Mouse (Mus musculus) liver, embryonic 14.5 days (tissue): ENCODE measurements at regions not wholly inside any gene's neighbourhood (a gene's known extent, or its start where the extent isn't known, plus 50 kb on each side); places are given as distances from the start of the nearest gene placed in this dataset.

ENCODE experiments used
- ATAC-seq: fragments of 200-750 bp; cut with Nextera tagmentation; 2 replicates; pipeline ENCODE4 v1.8.0; 2017; ENCODE audit warnings: moderate number of reproducible peaks, mild to moderate bottlenecking, moderate library complexity; ENCODE audit not compliant: insufficient read depth
- DNase-seq, 3 experiments: peaks; one replicate each; pipeline ENCODE4 v3.0.0-alpha.2; 2012 to 2013; ENCODE audit warnings: low read depth in 3 of 3, low spot score in 3 of 3
- H3K27ac ChIP-seq: fragments of 300-500 bp; sonication (generic); 2 replicates; pipeline ENCODE4 v1.5.1; 2014; ENCODE audit warnings: moderate library complexity, mild to moderate bottlenecking, control low read depth, inconsistent platforms
- H3K27me3 ChIP-seq: fragments of 300-500 bp; sonication (generic); 2 replicates; pipeline ENCODE4 v1.6.1; 2014; ENCODE audit warnings: mild to moderate bottlenecking, low read length, moderate library complexity; ENCODE audit not compliant: control insufficient read depth, insufficient read depth
- H3K36me3 ChIP-seq: fragments of 300-500 bp; sonication (generic); replicated peaks from 2 replicates; pipeline ENCODE4 v1.6.1; 2014; ENCODE audit warnings: low read depth; ENCODE audit not compliant: control insufficient read depth, insufficient read depth
- H3K4me1 ChIP-seq, 2 experiments: fragments of 200-500 bp in 1 of 2; fragments of 300-500 bp in 1 of 2; sonication (generic) in 1 of 2; replicated peaks; 2 replicates each; pipeline ENCODE4 v1.6.1; 2012 to 2014; ENCODE audit warnings: antibody characterized with exemption in 1 of 2, inconsistent platforms in 1 of 2, low read length in 1 of 2; ENCODE audit not compliant: control insufficient read depth in 2 of 2, insufficient read depth in 2 of 2
- H3K4me2 ChIP-seq: fragments of 300-500 bp; sonication (generic); 2 replicates; pipeline ENCODE4 v1.6.1; 2014; ENCODE audit warnings: low read depth, mild to moderate bottlenecking, control low read depth, moderate library complexity
- H3K4me3 ChIP-seq, 2 experiments: fragments of 200-500 bp in 1 of 2; fragments of 300-500 bp in 1 of 2; sonication (generic) in 1 of 2; 2 replicates each; pipeline ENCODE4 v1.5.1; 2012 to 2014; ENCODE audit warnings: low read depth in 2 of 2, low read length in 2 of 2, mild to moderate bottlenecking in 2 of 2, control low read depth in 1 of 2, inconsistent platforms in 1 of 2, moderate library complexity in 1 of 2; ENCODE audit not compliant: insufficient read depth in 1 of 2
- H3K9ac ChIP-seq: fragments of 300-500 bp; sonication (generic); replicated peaks from 2 replicates; pipeline ENCODE4 v1.6.1; 2014; ENCODE audit warnings: mild to moderate bottlenecking, control low read depth, moderate library complexity
- H3K9me3 ChIP-seq: fragments of 300-500 bp; sonication (generic); 2 replicates; pipeline ENCODE4 v1.6.1; 2016; ENCODE audit warnings: low read length, mixed read lengths; ENCODE audit not compliant: control insufficient read depth
- CTCF ChIP-seq: IDR thresholded peaks from 2 replicates; pipeline ENCODE4 v1.5.1; 2016; ENCODE audit warnings: antibody characterized with exemption, low read depth, control low read depth
- EP300 ChIP-seq: IDR thresholded peaks from 2 replicates; pipeline ENCODE4 v1.6.1; 2016; ENCODE audit warnings: antibody characterized with exemption, low read depth
- WGBS: fragments of 180-500 bp; shearing (Covaris S2); extraction: QIAGEN DNeasy Blood & Tissue Kit; methylation state at CpG from one replicate; pipeline ENCODE4 v1.1.7; 2014; ENCODE audit not compliant: insufficient replicate concordance; 5-methylcytosine and 5-hydroxymethylcytosine counted together

DNA sequence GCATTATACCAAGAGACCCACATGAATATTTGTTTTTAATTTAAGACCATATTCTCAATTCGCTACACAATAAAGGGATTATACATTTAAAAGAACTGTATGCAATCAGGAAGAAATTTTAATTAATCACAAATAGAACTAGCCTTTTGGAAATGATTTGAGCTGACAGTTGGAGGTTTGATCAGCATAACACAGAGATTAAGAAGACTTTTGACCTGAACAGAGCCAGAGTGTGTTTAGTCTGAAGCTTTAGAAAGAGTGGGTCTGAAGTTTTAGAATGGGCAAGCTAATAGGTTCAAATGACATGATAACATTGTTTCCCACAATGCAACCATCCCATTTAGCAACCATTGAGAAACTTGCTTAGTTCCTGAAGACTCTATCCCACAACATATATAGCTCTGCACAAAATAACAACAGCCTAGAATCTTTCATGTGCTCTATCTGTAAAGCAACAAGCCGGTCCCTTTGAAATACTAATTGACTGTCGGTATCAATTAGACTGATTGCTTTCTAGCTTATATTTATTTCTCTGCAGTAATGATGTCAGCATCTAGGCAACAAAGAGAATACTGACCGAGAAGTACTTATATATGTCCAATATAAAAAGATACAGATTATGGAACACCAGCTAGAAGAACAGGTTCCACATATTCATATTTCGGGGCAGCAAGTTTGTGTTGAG, 135.9 kb downstream of the Trim52 start:
- no peaks in the 10 kb centered on the region for H3K4me1 ChIP-seq
- no peaks in the 10 kb centered on the region for H3K36me3 ChIP-seq
- no peak overlapping the region for H3K9ac ChIP-seq
- no peaks in the 10 kb centered on the region for H3K27me3 ChIP-seq
- H3K27ac ChIP-seq, result no peak overlapping the region
- 70% methylated on average over 5 of the region's 5 CpGs for WGBS
- TF ChIP-seq CTCF, result no peak
- TF ChIP-seq EP300, result no peak
- no peak overlapping the region for H3K4me3 ChIP-seq
- DNase-seq, result no peak
- H3K4me2 ChIP-seq, result no peak overlapping the region
- H3K9me3 ChIP-seq, result no peaks in the 10 kb centered on the region
- ATAC-seq, result no peak

DNA sequence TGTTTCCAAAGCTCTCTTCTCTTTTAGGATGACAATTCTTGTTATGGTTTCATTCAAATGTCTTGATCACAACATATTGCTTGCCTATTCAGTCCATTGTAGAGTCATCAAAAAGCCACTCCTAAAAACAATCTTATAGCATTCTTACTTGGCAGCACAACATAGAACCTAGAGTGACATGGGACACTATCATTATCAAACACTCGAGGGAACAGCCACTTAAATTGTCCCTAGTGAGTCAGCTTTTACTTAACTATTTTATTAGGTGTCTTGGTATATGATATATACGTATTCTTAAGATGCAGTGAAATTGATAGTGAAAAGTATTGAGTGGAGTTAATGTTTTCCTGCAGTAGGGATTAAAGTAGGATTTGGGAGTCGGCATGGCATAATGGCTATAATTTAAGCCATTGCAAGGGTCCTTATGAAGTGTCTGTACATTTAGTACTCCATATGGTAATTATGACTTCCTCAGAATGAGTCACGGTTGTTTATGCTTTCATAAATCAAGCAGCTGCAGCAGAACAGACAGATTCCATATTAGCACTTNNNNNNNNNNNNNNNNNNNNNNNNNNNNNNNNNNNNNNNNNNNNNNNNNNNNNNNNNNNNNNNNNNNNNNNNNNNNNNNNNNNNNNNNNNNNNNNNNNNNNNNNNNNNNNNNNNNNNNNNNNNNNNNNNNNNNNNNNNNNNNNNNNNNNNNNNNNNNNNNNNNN, 153.6 kb downstream of the Trim52 start:
- Histone ChIP-seq H3K4me1 (no peaks in the 10 kb centered on the region), H3K4me2 (no peak overlapping the region), H3K9ac (no peak overlapping the region), H3K9me3 (no peaks in the 10 kb centered on the region), H3K27me3 (no peaks in the 10 kb centered on the region), H3K36me3 (no peaks in the 10 kb centered on the region), H3K27ac (no peak overlapping the region), H3K4me3 (no peak overlapping the region)
- WGBS, result 36% methylated on average over 4 of the region's 4 CpGs
- no peak for TF ChIP-seq EP300
- TF ChIP-seq CTCF, result no peak
- ATAC-seq, result no peak
- no peak for DNase-seq

DNA sequence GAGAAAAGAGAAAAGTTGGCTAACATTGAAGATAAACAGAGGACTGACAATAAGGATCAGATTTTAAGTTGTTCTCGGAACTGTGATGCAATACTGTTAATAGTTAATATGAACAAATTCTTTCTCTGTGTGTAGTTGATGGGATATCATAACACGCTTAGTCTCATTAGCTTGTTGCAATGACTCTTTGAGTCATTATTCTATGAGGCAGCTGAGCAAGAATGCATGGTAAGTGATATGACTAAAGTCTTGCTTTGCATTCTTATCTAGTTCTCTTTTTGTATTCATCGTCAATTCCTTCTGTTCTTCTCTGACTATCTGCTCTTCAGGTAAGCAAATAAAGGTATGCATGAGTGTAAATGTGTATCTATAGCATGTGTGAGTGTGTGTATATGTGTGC, 159.3 kb downstream of the Trim52 start:
- whole genome bisulfite sequencing, result 74% methylated on average over 3 of the region's 3 CpGs
- H3K36me3 ChIP-seq, result no peaks in the 10 kb centered on the region
- TF ChIP-seq CTCF (no peak), EP300 (no peak)
- no peak overlapping the region for H3K9ac ChIP-seq
- H3K27ac ChIP-seq, result no peak overlapping the region
- no peaks in the 10 kb centered on the region for H3K4me1 ChIP-seq
- DNase-seq (no peak), ATAC-seq (no peak)
- H3K4me2 ChIP-seq, result no peak overlapping the region
- H3K27me3 ChIP-seq, result no peaks in the 10 kb centered on the region
- H3K4me3 ChIP-seq, result no peak overlapping the region
- no peaks in the 10 kb centered on the region for H3K9me3 ChIP-seq

DNA sequence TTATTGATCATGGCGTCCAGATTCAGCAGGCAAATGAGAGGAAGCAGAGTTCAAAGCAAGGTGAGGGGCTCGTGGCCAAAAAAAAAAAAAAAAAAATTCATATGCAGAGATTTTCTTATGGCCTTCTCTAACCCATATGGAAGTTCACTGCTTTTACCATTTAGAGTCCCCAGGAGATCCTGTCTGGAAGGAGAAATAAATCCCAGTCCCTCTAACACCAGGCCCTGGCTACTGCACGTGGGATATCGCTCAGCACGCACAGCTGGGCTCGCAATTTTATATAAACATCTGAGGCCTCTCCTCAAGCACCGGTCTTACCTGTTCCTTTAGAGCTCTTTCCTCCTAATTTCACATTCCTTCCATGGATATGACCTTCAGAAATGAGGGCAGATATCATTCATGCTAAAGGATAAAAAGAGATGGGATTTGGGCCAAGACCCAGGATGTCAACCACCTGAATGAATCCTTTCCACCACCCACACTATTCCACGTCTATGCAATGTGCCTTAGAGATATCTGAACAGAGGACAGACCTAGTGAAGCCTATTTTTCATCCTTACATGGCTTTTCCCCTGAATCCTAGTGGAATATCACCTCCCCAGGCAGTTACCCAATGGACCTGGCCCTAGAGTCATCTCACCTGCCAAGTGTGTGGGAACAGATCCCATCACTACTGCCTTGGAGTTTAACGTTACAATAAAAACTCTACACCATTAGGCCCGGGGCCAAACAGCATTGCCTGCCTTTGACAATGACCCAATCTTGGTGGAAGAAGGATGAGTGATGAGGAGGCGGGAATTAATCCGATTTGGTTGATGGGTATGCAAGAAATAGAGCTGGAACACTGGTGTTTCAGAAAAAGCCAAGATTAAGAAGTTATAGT, 161.9 kb downstream of the Trim52 start:
- ATAC-seq, result no peak
- DNase-seq, result no peak
- H3K4me1 ChIP-seq, result no peaks in the 10 kb centered on the region
- TF ChIP-seq EP300 (no peak), CTCF (no peak)
- H3K36me3 ChIP-seq, result no peaks in the 10 kb centered on the region
- no peak overlapping the region for H3K9ac ChIP-seq
- H3K4me3 ChIP-seq, result no peak overlapping the region
- H3K27ac ChIP-seq, result no peak overlapping the region
- 65% methylated on average over 12 of the region's 12 CpGs for WGBS
- H3K27me3 ChIP-seq, result no peaks in the 10 kb centered on the region
- no peaks in the 10 kb centered on the region for H3K9me3 ChIP-seq
- no peak overlapping the region for H3K4me2 ChIP-seq

DNA sequence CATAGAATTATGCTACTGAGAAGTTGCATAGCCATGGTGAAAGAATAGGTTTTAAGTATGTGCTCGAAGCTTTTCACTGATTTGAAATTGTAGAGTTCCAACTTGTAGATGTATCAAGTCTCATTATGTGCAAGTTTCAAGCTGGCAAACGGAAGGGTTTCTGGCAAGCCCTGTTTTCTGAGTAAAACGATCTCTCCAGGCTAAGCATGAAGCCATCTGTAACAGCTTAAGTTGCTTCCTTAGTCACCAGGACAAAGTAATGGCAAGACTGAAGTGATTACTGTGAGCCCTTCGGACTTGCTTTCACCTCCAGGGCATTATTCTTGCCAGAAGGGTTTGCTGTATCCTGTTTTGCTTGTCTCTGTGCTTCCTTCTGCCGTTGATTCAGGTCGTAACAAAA, 163.7 kb downstream of the Trim52 start:
- no peaks in the 10 kb centered on the region for H3K4me1 ChIP-seq
- H3K9ac ChIP-seq, result no peak overlapping the region
- H3K36me3 ChIP-seq, result no peaks in the 10 kb centered on the region
- TF ChIP-seq EP300 (no peak), CTCF (no peak)
- WGBS, result 51% methylated on average over 6 of the region's 6 CpGs
- no peak overlapping the region for H3K27ac ChIP-seq
- DNase-seq, result no peak
- no peak overlapping the region for H3K4me2 ChIP-seq
- no peak for ATAC-seq
- H3K9me3 ChIP-seq, result no peaks in the 10 kb centered on the region
- H3K27me3 ChIP-seq, result no peaks in the 10 kb centered on the region
- no peak overlapping the region for H3K4me3 ChIP-seq
